Mouse (Mus musculus): ENCODE measurements at regions not wholly inside any gene's neighbourhood (a gene's known extent, or its start where the extent isn't known, plus 50 kb on each side); places are given as distances from the start of the nearest gene placed in this dataset.

GRCm38 (mm10) chr5:111661971-111662370 lies 71.8 kb upstream of the Gm26897 start:
- Histone ChIP-seq H3K27ac (ENCODE audit: insufficient read depth, low read depth, low read length, poor library complexity, severe bottlenecking) (no peak overlapping the region), H3K4me1 (ENCODE audit: control insufficient read depth in 2 of 2, insufficient read depth in 2 of 2, low read length in 2 of 2, poor library complexity in 1 of 2) (peaks cover 0 to 8% of the 10 kb centered on the region in 2 experiments; a peak in 1 of 4 replicates), H3K9ac (ENCODE audit: insufficient read depth, low read depth, low read length, poor library complexity, severe bottlenecking) (no peak overlapping the region), H3K9me3 (ENCODE audit: control insufficient read depth, insufficient read depth, low read depth, low read length) (no peaks in the 10 kb centered on the region), H3K36me3 (ENCODE audit: control insufficient read depth, insufficient read depth, low read length, poor library complexity, severe bottlenecking) (no peaks in the 10 kb centered on the region), H3K4me3 (ENCODE audit: insufficient read depth in 1 of 2, low read depth in 1 of 2, low read length in 2 of 2, poor library complexity in 1 of 2, severe bottlenecking in 1 of 2) (peak overlapping the region; percentile 19 to 44; a peak in 3 of 4 replicates)
- no peak for DNase-seq (ENCODE audit: low read depth, low spot score)
- TF ChIP-seq MAFK (IDR thresholded peaks at IDR 0.05; ENCODE audit: insufficient read depth, low read depth, low read length) = no peak
- TF ChIP-seq ZC3H11A (IDR thresholded peaks at IDR 0.05; ENCODE audit: borderline replicate concordance, low read depth, low read length) = no peak
- no peak for TF ChIP-seq CHD2 (IDR thresholded peaks at IDR 0.05; ENCODE audit: low read depth, low read length)
- TF ChIP-seq ZNF384 (IDR thresholded peaks at IDR 0.05; ENCODE audit: low read depth, low read length) = no peak
- TF ChIP-seq HCFC1 (IDR thresholded peaks at IDR 0.05; ENCODE audit: borderline replicate concordance, insufficient read depth, low read length) = no peak
- in situ Hi-C loops (cut with MboI; ENCODE audit: low sequenced_read_pairs in 2 of 2, unreplicated experiment in 2 of 2) = no loop called here

- peaks cover 0 to 8% of the 10 kb centered on the region in 2 experiments; a peak in 1 of 4 replicates for H3K4me1 ChIP-seq (ENCODE audit: control insufficient read depth in 2 of 2, insufficient read depth in 2 of 2, low read length in 2 of 2, poor library complexity in 1 of 2)
- H3K9ac ChIP-seq (ENCODE audit: insufficient read depth, low read depth, low read length, poor library complexity, severe bottlenecking) = no peak overlapping the region
These were observed 69.9 kb upstream of the Gm26897 start for GRCm38 (mm10) chr5:111663831-111664230.

GRCm38 (mm10) chr5:111665406-111665805 lies 68.3 kb upstream of the Gm26897 start:
- in situ Hi-C loops (cut with MboI; ENCODE audit: low sequenced_read_pairs in 2 of 2, unreplicated experiment in 2 of 2) = no loop called here
- Histone ChIP-seq H3K27ac (ENCODE audit: insufficient read depth, low read depth, low read length, poor library complexity, severe bottlenecking) (no peak overlapping the region), H3K4me1 (ENCODE audit: control insufficient read depth in 2 of 2, insufficient read depth in 2 of 2, low read length in 2 of 2, poor library complexity in 1 of 2) (peaks cover 0 to 8% of the 10 kb centered on the region in 2 experiments; a peak in 1 of 4 replicates), H3K4me3 (ENCODE audit: insufficient read depth in 1 of 2, low read depth in 1 of 2, low read length in 2 of 2, poor library complexity in 1 of 2, severe bottlenecking in 1 of 2) (no peak overlapping the region; a peak in 1 of 4 replicates), H3K9me3 (ENCODE audit: control insufficient read depth, insufficient read depth, low read depth, low read length) (no peaks in the 10 kb centered on the region; the same call in 1 of the 2 replicates), H3K36me3 (ENCODE audit: control insufficient read depth, insufficient read depth, low read length, poor library complexity, severe bottlenecking) (no peaks in the 10 kb centered on the region), H3K9ac (ENCODE audit: insufficient read depth, low read depth, low read length, poor library complexity, severe bottlenecking) (no peak overlapping the region)
- DNase-seq (ENCODE audit: low read depth, low spot score) = no peak
- TF ChIP-seq HCFC1 (IDR thresholded peaks at IDR 0.05; ENCODE audit: borderline replicate concordance, insufficient read depth, low read length) (no peak), MAFK (IDR thresholded peaks at IDR 0.05; ENCODE audit: insufficient read depth, low read depth, low read length) (no peak), CHD2 (IDR thresholded peaks at IDR 0.05; ENCODE audit: low read depth, low read length) (no peak), ZC3H11A (IDR thresholded peaks at IDR 0.05; ENCODE audit: borderline replicate concordance, low read depth, low read length) (no peak), ZNF384 (IDR thresholded peaks at IDR 0.05; ENCODE audit: low read depth, low read length) (no peak)

More at GRCm38 (mm10) chr5:111663831-111664230, 69.9 kb upstream of the Gm26897 start:
- DNase-seq (ENCODE audit: low read depth, low spot score) = no peak
- Histone ChIP-seq H3K9me3 (ENCODE audit: control insufficient read depth, insufficient read depth, low read depth, low read length) (no peaks in the 10 kb centered on the region; the same call in 1 of the 2 replicates), H3K36me3 (ENCODE audit: control insufficient read depth, insufficient read depth, low read length, poor library complexity, severe bottlenecking) (no peaks in the 10 kb centered on the region), H3K4me3 (ENCODE audit: insufficient read depth in 1 of 2, low read depth in 1 of 2, low read length in 2 of 2, poor library complexity in 1 of 2, severe bottlenecking in 1 of 2) (no peak overlapping the region), H3K27ac (ENCODE audit: insufficient read depth, low read depth, low read length, poor library complexity, severe bottlenecking) (no peak overlapping the region; the same call in 1 of the 2 replicates)
- in situ Hi-C loops (cut with MboI; ENCODE audit: low sequenced_read_pairs in 2 of 2, unreplicated experiment in 2 of 2) = no loop called here
- TF ChIP-seq CHD2 (IDR thresholded peaks at IDR 0.05; ENCODE audit: low read depth, low read length) = no peak
- no peak for TF ChIP-seq ZC3H11A (IDR thresholded peaks at IDR 0.05; ENCODE audit: borderline replicate concordance, low read depth, low read length)
- no peak for TF ChIP-seq MAFK (IDR thresholded peaks at IDR 0.05; ENCODE audit: insufficient read depth, low read depth, low read length)
- no peak for TF ChIP-seq ZNF384 (IDR thresholded peaks at IDR 0.05; ENCODE audit: low read depth, low read length)
- TF ChIP-seq HCFC1 (IDR thresholded peaks at IDR 0.05; ENCODE audit: borderline replicate concordance, insufficient read depth, low read length) = no peak

- no peak for DNase-seq (ENCODE audit: low read depth, low spot score)
- Histone ChIP-seq H3K4me1 (ENCODE audit: control insufficient read depth in 2 of 2, insufficient read depth in 2 of 2, low read length in 2 of 2, poor library complexity in 1 of 2) (peaks cover 0 to 8% of the 10 kb centered on the region in 2 experiments; a peak in 1 of 4 replicates), H3K9me3 (ENCODE audit: control insufficient read depth, insufficient read depth, low read depth, low read length) (no peaks in the 10 kb centered on the region; the same call in 1 of the 2 replicates), H3K27ac (ENCODE audit: insufficient read depth, low read depth, low read length, poor library complexity, severe bottlenecking) (no peak overlapping the region), H3K36me3 (ENCODE audit: control insufficient read depth, insufficient read depth, low read length, poor library complexity, severe bottlenecking) (no peaks in the 10 kb centered on the region), H3K4me3 (ENCODE audit: insufficient read depth in 1 of 2, low read depth in 1 of 2, low read length in 2 of 2, poor library complexity in 1 of 2, severe bottlenecking in 1 of 2) (no peak overlapping the region), H3K9ac (ENCODE audit: insufficient read depth, low read depth, low read length, poor library complexity, severe bottlenecking) (no peak overlapping the region)
- in situ Hi-C loops (cut with MboI; ENCODE audit: low sequenced_read_pairs in 2 of 2, unreplicated experiment in 2 of 2) = no loop called here
- no peak for TF ChIP-seq MAFK (IDR thresholded peaks at IDR 0.05; ENCODE audit: insufficient read depth, low read depth, low read length)
- TF ChIP-seq ZNF384 (IDR thresholded peaks at IDR 0.05; ENCODE audit: low read depth, low read length) = no peak
These were observed 67.7 kb upstream of the Gm26897 start for GRCm38 (mm10) chr5:111666007-111666406.

GRCm38 (mm10) chr5:111667901-111668300 lies 65.8 kb upstream of the Gm26897 start:
- H3K9me3 ChIP-seq (ENCODE audit: control insufficient read depth, insufficient read depth, low read depth, low read length) = no peaks in the 10 kb centered on the region; the same call in 1 of the 2 replicates
- no peaks in the 10 kb centered on the region for H3K36me3 ChIP-seq (ENCODE audit: control insufficient read depth, insufficient read depth, low read length, poor library complexity, severe bottlenecking)
- no peak overlapping the region for H3K4me3 ChIP-seq (ENCODE audit: insufficient read depth in 1 of 2, low read depth in 1 of 2, low read length in 2 of 2, poor library complexity in 1 of 2, severe bottlenecking in 1 of 2)
- H3K4me1 ChIP-seq (ENCODE audit: control insufficient read depth in 2 of 2, insufficient read depth in 2 of 2, low read length in 2 of 2, poor library complexity in 1 of 2) = peaks cover 0 to 10% of the 10 kb centered on the region in 2 experiments; a peak in 2 of 4 replicates
- no peak overlapping the region for H3K27ac ChIP-seq (ENCODE audit: insufficient read depth, low read depth, low read length, poor library complexity, severe bottlenecking)
- H3K9ac ChIP-seq (ENCODE audit: insufficient read depth, low read depth, low read length, poor library complexity, severe bottlenecking) = no peak overlapping the region
- DNase-seq (ENCODE audit: low read depth, low spot score) = no peak
- TF ChIP-seq CHD2 (IDR thresholded peaks at IDR 0.05; ENCODE audit: low read depth, low read length) (no peak), HCFC1 (IDR thresholded peaks at IDR 0.05; ENCODE audit: borderline replicate concordance, insufficient read depth, low read length) (no peak), MAFK (IDR thresholded peaks at IDR 0.05; ENCODE audit: insufficient read depth, low read depth, low read length) (no peak), ZNF384 (IDR thresholded peaks at IDR 0.05; ENCODE audit: low read depth, low read length) (no peak), ZC3H11A (IDR thresholded peaks at IDR 0.05; ENCODE audit: borderline replicate concordance, low read depth, low read length) (no peak)
- in situ Hi-C loops (cut with MboI; ENCODE audit: low sequenced_read_pairs in 2 of 2, unreplicated experiment in 2 of 2) = no loop called here

All from ES-E14 (cell line).